Mouse (Mus musculus) liver, postnatal 0 days (tissue): ENCODE results near the gene Dupd1.

Experiments used
- CTCF ChIP-seq: sonication (generic); IDR thresholded peaks from 2 replicates; pipeline ENCODE4 v1.5.1; 2016; ENCODE audit warnings: antibody characterized with exemption, low read depth
- EP300 ChIP-seq: IDR thresholded peaks from 2 replicates; pipeline ENCODE4 v1.6.1; 2016; ENCODE audit warnings: antibody characterized with exemption, low read depth, mild to moderate bottlenecking

DNA sequence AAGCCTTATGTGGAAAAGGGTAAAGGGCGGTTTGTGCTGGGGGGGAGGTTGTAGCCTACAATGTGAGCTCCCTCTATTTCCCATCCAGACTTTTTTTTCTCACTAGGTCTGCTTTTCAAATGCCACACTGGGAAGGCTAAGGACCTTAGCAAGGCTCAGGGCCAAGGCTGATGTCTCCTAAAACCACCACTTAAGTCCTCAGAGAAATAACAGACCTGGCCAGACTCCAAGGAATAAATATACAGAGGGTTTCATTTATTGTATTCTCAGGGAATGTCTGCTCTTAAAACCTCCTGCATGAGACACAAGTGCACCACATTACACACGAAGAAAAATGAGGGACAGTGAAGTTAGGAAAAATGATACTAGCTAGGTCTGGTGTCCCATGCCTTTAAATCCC is 3.1 kb downstream of the Dupd1 start:
- TF ChIP-seq CTCF (no peak), EP300 (no peak)
